Mouse (Mus musculus): ENCODE data around the gene Ddc. TPM values are rescaled to one million over a fixed set of nuclear protein-coding genes. Genes with fewer than 3 reads are reported as not detected.
A peak's percentile ranks its signal among the peaks of the same experiment; 100 is the strongest.

The Ddc gene
- total and polyA plus RNA-seq, 2 experiments from 2014 or later, result 140 to 248 TPM

DNA sequence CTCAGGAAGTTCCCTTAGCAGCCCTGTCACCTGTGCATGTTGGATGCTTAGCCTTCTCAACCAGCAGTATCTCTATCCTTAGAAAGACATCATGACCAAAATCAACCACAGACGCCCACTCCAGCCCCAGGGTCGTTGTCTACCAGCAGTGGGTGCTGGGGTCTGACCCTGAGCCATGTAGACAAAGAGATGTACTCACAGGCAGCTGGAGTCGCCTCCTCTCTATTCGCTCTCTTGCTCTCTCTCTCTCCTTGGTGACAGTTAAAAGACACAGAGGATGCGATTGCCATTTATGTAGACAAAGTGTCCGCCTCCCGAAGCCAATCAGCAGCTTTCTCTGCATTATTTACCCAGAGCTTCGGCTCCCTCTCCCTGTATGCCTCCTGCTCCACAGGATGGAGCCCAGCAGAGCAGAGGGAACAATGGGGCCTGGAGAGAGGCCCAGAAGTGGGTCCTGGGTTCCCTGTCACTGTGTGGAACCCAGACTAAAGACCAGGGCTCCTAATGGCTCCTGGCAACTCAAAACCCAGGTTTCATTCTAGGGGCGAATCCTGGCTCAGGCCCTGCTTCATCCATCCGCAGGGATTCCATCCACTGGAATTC lies 7.7 kb downstream of the Ddc start:
- TF ChIP-seq EP300 (IDR thresholded peaks at IDR 0.05; ENCODE audit: low read depth) (no peak), CTCF (IDR thresholded peaks at IDR 0.05; ENCODE audit: low read depth) (no peak)
- DNase-seq (ENCODE audit: low spot score) (no peak), ATAC-seq (ENCODE audit: insufficient read depth, low read depth) (no peak)
- peak overlapping the region; percentile 21 for H3K4me3 ChIP-seq (ENCODE audit: low read depth, low read length)
- peak overlapping the region; percentile 23 for H3K27ac ChIP-seq (ENCODE audit: low read depth)
- H3K4me2 ChIP-seq (ENCODE audit: low read depth, low read length), result no peak overlapping the region
- H3K27me3 ChIP-seq (ENCODE audit: control insufficient read depth, insufficient read depth, low read length), result no peaks in the 10 kb centered on the region
- no peaks in the 10 kb centered on the region; the same call in 1 of the 2 replicates for H3K4me1 ChIP-seq (ENCODE audit: control insufficient read depth, insufficient read depth)
- WGBS, result 72% methylated on average over 10 of the region's 10 CpGs
- no peaks in the 10 kb centered on the region for H3K9me3 ChIP-seq (replicated peaks; ENCODE audit: control insufficient read depth, low read length)
- H3K9ac ChIP-seq (replicated peaks; ENCODE audit: low read depth, low read length), result no peak overlapping the region; the same call in 1 of the 2 replicates
- H3K36me3 ChIP-seq (replicated peaks; ENCODE audit: control insufficient read depth, insufficient read depth, low read length), result no peaks in the 10 kb centered on the region

DNA sequence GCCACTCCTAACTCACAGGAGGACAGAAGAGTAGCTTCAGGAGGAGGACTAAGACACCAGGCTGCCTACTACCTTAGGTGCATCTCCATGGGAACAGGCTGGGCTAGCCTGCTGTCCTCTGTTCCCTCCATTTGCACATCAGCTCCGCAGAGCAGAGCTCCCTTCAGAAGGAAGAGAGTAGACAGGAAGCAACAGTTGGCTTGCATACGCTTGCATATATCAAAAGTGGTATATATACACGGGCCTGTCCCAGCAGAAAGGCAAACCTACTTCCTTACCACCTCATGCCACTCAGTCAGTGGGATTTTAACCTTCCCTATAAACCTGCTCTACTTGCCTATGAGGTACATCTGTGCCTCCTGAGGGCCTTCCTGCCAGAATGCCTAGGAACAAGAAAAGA lies 9.2 kb downstream of the Ddc start:
- no peaks in the 10 kb centered on the region for H3K27me3 ChIP-seq (ENCODE audit: control insufficient read depth, insufficient read depth, low read length)
- H3K4me2 ChIP-seq (ENCODE audit: low read depth, low read length), result peak overlapping the region; percentile 17
- H3K9ac ChIP-seq (replicated peaks; ENCODE audit: low read depth, low read length), result peak overlapping the region; percentile 6; the same call in 1 of the 2 replicates
- DNase-seq (ENCODE audit: low spot score) (no peak), ATAC-seq (ENCODE audit: insufficient read depth, low read depth) (no peak)
- no peaks in the 10 kb centered on the region for H3K36me3 ChIP-seq (replicated peaks; ENCODE audit: control insufficient read depth, insufficient read depth, low read length)
- TF ChIP-seq EP300 (IDR thresholded peaks at IDR 0.05; ENCODE audit: low read depth) (no peak), CTCF (IDR thresholded peaks at IDR 0.05; ENCODE audit: low read depth) (no peak)
- no peaks in the 10 kb centered on the region for H3K9me3 ChIP-seq (replicated peaks; ENCODE audit: control insufficient read depth, low read length)
- H3K27ac ChIP-seq (ENCODE audit: low read depth), result peak overlapping the region; percentile 58
- peak overlapping the region; percentile 16 for H3K4me3 ChIP-seq (ENCODE audit: low read depth, low read length)
- H3K4me1 ChIP-seq (ENCODE audit: control insufficient read depth, insufficient read depth), result peaks cover 7% of the 10 kb centered on the region; the same call in 1 of the 2 replicates
- 53% methylated on average over 3 of the region's 3 CpGs for WGBS

DNA sequence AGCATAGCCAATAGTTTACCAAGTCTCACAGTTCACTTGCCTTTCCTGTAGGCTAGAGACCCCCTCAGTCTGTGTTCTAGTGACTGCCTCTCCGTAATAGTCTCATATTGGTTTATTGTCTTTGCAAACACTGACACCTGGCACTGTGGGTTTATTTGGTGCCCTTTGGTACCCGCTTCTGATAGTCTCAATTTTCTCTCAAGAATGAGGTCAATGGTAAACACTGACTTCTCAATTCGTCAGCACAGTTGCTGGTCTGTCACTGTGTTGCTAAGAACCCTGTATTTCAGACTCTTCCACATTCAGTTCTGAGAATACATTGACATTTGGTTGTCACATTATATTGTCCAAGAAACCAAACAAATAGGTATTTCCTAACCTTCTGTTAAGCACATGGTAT lies 9.9 kb downstream of the Ddc start:
- 78% methylated on average over 3 of the region's 3 CpGs for WGBS
- peak overlapping the region; percentile 58; the same call in 1 of the 2 replicates for H3K27ac ChIP-seq (ENCODE audit: low read depth)
- no peaks in the 10 kb centered on the region for H3K9me3 ChIP-seq (replicated peaks; ENCODE audit: control insufficient read depth, low read length)
- peaks cover 7% of the 10 kb centered on the region; the same call in 1 of the 2 replicates for H3K4me1 ChIP-seq (ENCODE audit: control insufficient read depth, insufficient read depth)
- peak overlapping the region; percentile 17; the same call in 1 of the 2 replicates for H3K4me2 ChIP-seq (ENCODE audit: low read depth, low read length)
- H3K27me3 ChIP-seq (ENCODE audit: control insufficient read depth, insufficient read depth, low read length), result no peaks in the 10 kb centered on the region
- H3K9ac ChIP-seq (replicated peaks; ENCODE audit: low read depth, low read length), result no peak overlapping the region
- H3K36me3 ChIP-seq (replicated peaks; ENCODE audit: control insufficient read depth, insufficient read depth, low read length), result no peaks in the 10 kb centered on the region
- H3K4me3 ChIP-seq (ENCODE audit: low read depth, low read length), result no peak overlapping the region
- ATAC-seq (ENCODE audit: insufficient read depth, low read depth) (no peak), DNase-seq (ENCODE audit: low spot score) (no peak)
- TF ChIP-seq EP300 (IDR thresholded peaks at IDR 0.05; ENCODE audit: low read depth) (no peak), CTCF (IDR thresholded peaks at IDR 0.05; ENCODE audit: low read depth) (no peak)

DNA sequence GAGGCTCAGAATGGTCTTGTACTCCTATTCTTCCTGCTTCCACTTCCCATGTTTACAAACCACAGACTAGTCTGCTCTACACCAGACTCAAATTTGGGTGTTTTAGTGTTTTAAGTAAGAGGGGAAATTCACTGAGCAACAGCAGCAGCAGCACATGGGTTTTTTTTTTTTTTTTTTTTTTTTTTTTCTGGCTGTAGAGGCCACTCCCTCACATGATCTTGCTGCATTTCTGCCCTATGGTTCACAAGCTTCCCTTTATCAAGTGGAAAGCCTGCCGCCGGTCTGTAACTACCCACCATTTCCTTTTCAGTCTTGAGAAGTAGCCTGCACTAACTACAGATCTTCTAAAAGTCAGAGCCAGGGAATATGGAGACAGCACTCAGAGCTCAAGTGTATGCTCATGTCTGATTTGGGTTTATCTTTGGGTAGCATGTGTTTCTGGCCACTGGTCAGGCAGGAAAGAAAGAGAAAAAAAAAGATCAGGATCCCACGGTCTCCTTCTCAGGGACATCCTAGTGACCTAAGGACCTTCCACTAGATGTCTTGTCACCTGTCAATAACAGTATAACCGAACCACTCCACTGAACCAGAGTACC lies 11.4 kb downstream of the Ddc start:
- H3K4me3 ChIP-seq (ENCODE audit: low read depth, low read length), result no peak overlapping the region
- no peaks in the 10 kb centered on the region for H3K27me3 ChIP-seq (ENCODE audit: control insufficient read depth, insufficient read depth, low read length)
- no peak for DNase-seq (ENCODE audit: low spot score)
- H3K4me2 ChIP-seq (ENCODE audit: low read depth, low read length), result 0 out of 2 replicates have a peak overlapping the region, but pooled peaks have one; percentile 22
- ATAC-seq (ENCODE audit: insufficient read depth, low read depth), result no peak
- no peaks in the 10 kb centered on the region for H3K9me3 ChIP-seq (replicated peaks; ENCODE audit: control insufficient read depth, low read length)
- peaks cover 7% of the 10 kb centered on the region; the same call in 1 of the 2 replicates for H3K4me1 ChIP-seq (ENCODE audit: control insufficient read depth, insufficient read depth)
- no peak overlapping the region for H3K9ac ChIP-seq (replicated peaks; ENCODE audit: low read depth, low read length)
- 31% methylated on average over 4 of the region's 4 CpGs for WGBS
- H3K36me3 ChIP-seq (replicated peaks; ENCODE audit: control insufficient read depth, insufficient read depth, low read length), result no peaks in the 10 kb centered on the region
- H3K27ac ChIP-seq (ENCODE audit: low read depth), result peak overlapping the region; percentile 58
- TF ChIP-seq EP300 (IDR thresholded peaks at IDR 0.05; ENCODE audit: low read depth) (no peak), CTCF (IDR thresholded peaks at IDR 0.05; ENCODE audit: low read depth) (no peak)

DNA sequence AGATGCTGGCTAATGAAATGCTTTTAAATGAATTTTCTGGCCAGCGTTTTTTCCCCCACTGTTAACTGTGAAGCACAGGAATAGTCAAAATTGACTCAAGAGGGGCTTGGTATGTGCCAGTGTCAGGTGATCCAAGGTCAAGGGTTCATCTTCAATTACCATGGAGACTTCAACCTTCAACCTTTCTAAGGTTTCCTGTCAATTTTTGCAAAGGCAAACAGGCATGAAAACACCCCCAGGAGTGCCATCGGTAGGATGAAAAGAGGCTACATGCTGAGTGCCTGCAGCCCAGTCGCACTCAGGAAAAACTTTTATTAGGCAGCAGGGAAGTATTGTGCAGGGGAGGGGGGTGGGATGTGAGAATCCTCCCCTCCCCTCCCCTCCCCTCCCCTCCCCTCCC lies 12.0 kb downstream of the Ddc start:
- Histone ChIP-seq H3K36me3 (replicated peaks; ENCODE audit: control insufficient read depth, insufficient read depth, low read length) (no peaks in the 10 kb centered on the region), H3K4me3 (ENCODE audit: low read depth, low read length) (no peak overlapping the region), H3K27ac (ENCODE audit: low read depth) (no peak overlapping the region), H3K9ac (replicated peaks; ENCODE audit: low read depth, low read length) (no peak overlapping the region), H3K4me2 (ENCODE audit: low read depth, low read length) (peak overlapping the region; percentile 5; the same call in 1 of the 2 replicates), H3K9me3 (replicated peaks; ENCODE audit: control insufficient read depth, low read length) (no peaks in the 10 kb centered on the region), H3K4me1 (ENCODE audit: control insufficient read depth, insufficient read depth) (peaks cover 7% of the 10 kb centered on the region; the same call in 1 of the 2 replicates), H3K27me3 (ENCODE audit: control insufficient read depth, insufficient read depth, low read length) (no peaks in the 10 kb centered on the region)
- WGBS, result 39% methylated on average over 3 of the region's 3 CpGs
- ATAC-seq (ENCODE audit: insufficient read depth, low read depth) (no peak), DNase-seq (ENCODE audit: low spot score) (no peak)
- no peak for TF ChIP-seq CTCF (IDR thresholded peaks at IDR 0.05; ENCODE audit: low read depth)
- TF ChIP-seq EP300 (IDR thresholded peaks at IDR 0.05; ENCODE audit: low read depth), result no peak
